ENCODE assay signal across 8 mouse cellular contexts in genomic region chr16:36828054-36828786, GRCm38 (mm10). TPM values are rescaled to one million over a fixed set of nuclear protein-coding genes. Genes with fewer than 3 reads are reported as not detected.
DNase-seq lines count a peak whose midpoint lies in the region; ATAC-seq and TF ChIP-seq lines count a peak whose summit lies in the region.

Gene Iqcb1, plus strand, starts transcription at chr16:36828385.

- 0 out of 2 replicates have a peak, but pooled peaks have one; percentile 34 for TF ChIP-seq POLR2A in heart, adult 2 months (IDR thresholded peaks at IDR 0.05; ENCODE audit: insufficient read depth, low read depth, low read length)

- WGBS in embryonic facial prominence, embryonic 13.5 days = under 1% methylated on average over 63 of the region's 64 CpGs
- under 1% methylated on average over 63 of the region's 64 CpGs for WGBS in heart, adult 2 months
- WGBS in limb, embryonic 12.5 days = under 1% methylated on average over 64 of the region's 64 CpGs
- WGBS in midbrain, embryonic 14.5 days = under 1% methylated on average over 64 of the region's 64 CpGs

- peak; percentile 77 for DNase-seq in 3T3-L1 (ENCODE audit: low read depth, low spot score)
- peak; percentile 61 to 69 for DNase-seq in adrenal gland, postnatal 4 days (ENCODE audit: low spot score in 2 of 2)
- peak; percentile 85 to 89 for DNase-seq in heart, adult 2 months
- peak; percentile 80 to 85 for DNase-seq in kidney, adult 8-10 months
- DNase-seq in midbrain, embryonic 14.5 days = peak; percentile 93
- DNase-seq in spleen, adult 18-20 months = peak; percentile 75 to 80

- peaks cover 2% of the 10 kb centered on the region; the same call in 1 of the 2 replicates for H3K79me2 ChIP-seq in heart, adult 2 months (replicated peaks; ENCODE audit: control insufficient read depth, insufficient read depth, low read length)

- peak within 1 kb of the TSS; percentile 91 for H3K4me3 ChIP-seq in embryonic facial prominence, embryonic 13.5 days
- peak within 1 kb of the TSS; percentile 86 for H3K4me3 ChIP-seq in heart, adult 2 months
- H3K4me3 ChIP-seq in limb, embryonic 12.5 days (replicated peaks) = peak within 1 kb of the TSS; percentile 80
- H3K4me3 ChIP-seq in midbrain, embryonic 14.5 days (replicated peaks; ENCODE audit: low read depth, low read length) = peak within 1 kb of the TSS; percentile 84

- no peaks in the 10 kb centered on the region for H3K27me3 ChIP-seq in embryonic facial prominence, embryonic 13.5 days
- no peaks in the 10 kb centered on the region for H3K27me3 ChIP-seq in heart, adult 2 months (ENCODE audit: control insufficient read depth, insufficient read depth, low read length)
- H3K27me3 ChIP-seq in limb, embryonic 12.5 days = 0 out of 2 replicates have a peak, but pooled peaks cover 3% of the 10 kb centered on the region
- no peaks in the 10 kb centered on the region for H3K27me3 ChIP-seq in midbrain, embryonic 14.5 days (ENCODE audit: control insufficient read depth, insufficient read depth, low read length)

- no peak for TF ChIP-seq CTCF in heart, adult 2 months (IDR thresholded peaks at IDR 0.05)

- peak within 1 kb of the TSS; percentile 68; the same call in 1 of the 2 replicates for H3K27ac ChIP-seq in embryonic facial prominence, embryonic 13.5 days
- peak within 1 kb of the TSS; percentile 66 for H3K27ac ChIP-seq in heart, adult 2 months
- H3K27ac ChIP-seq in limb, embryonic 12.5 days = peak within 1 kb of the TSS; percentile 85
- peak within 1 kb of the TSS; percentile 79 for H3K27ac ChIP-seq in midbrain, embryonic 14.5 days (replicated peaks; ENCODE audit: low read depth, low read length)

- intact Hi-C loops in heart, adult 2 months (cut with DNase I) = loop anchor here (5.0 kb wide), 2 partner anchors 44 to 184 kb away; partner anchors contain the start of gene Polq

- peaks cover 8% of the 10 kb centered on the region for H3K4me1 ChIP-seq in embryonic facial prominence, embryonic 13.5 days
- H3K4me1 ChIP-seq in heart, adult 2 months (ENCODE audit: control insufficient read depth, insufficient read depth, low read length) = peaks cover 2% of the 10 kb centered on the region
- peaks cover 4% of the 10 kb centered on the region; the same call in 1 of the 2 replicates for H3K4me1 ChIP-seq in limb, embryonic 12.5 days (replicated peaks)
- peaks cover 10% of the 10 kb centered on the region; the same call in 1 of the 2 replicates for H3K4me1 ChIP-seq in midbrain, embryonic 14.5 days (ENCODE audit: control insufficient read depth, insufficient read depth, low read length)

- ATAC-seq in embryonic facial prominence, embryonic 13.5 days (ENCODE audit: insufficient number of reproducible peaks, insufficient read depth, low FRiP score, low TSS enrichment, low read depth) = peak; percentile 97
- peak; percentile 98 for ATAC-seq in limb, embryonic 12.5 days (ENCODE audit: insufficient number of reproducible peaks, insufficient read depth, low FRiP score, low TSS enrichment, low read depth)
- ATAC-seq in midbrain, embryonic 14.5 days (ENCODE audit: low FRiP score, low TSS enrichment) = peak; percentile 98

- peak within 1 kb of the TSS; percentile 92 for H3K9ac ChIP-seq in embryonic facial prominence, embryonic 13.5 days
- H3K9ac ChIP-seq in heart, adult 2 months (ENCODE audit: low read depth, low read length) = peak within 1 kb of the TSS; percentile 96
- H3K9ac ChIP-seq in limb, embryonic 12.5 days (replicated peaks) = peak within 1 kb of the TSS; percentile 92
- peak within 1 kb of the TSS; percentile 90 for H3K9ac ChIP-seq in midbrain, embryonic 14.5 days (replicated peaks; ENCODE audit: low read length)

- H3K36me3 ChIP-seq in embryonic facial prominence, embryonic 13.5 days = no peaks in the 10 kb centered on the region
- H3K36me3 ChIP-seq in heart, adult 2 months (ENCODE audit: control insufficient read depth, insufficient read depth, low read length) = no peaks in the 10 kb centered on the region
- H3K36me3 ChIP-seq in limb, embryonic 12.5 days = no peaks in the 10 kb centered on the region
- H3K36me3 ChIP-seq in midbrain, embryonic 14.5 days (ENCODE audit: control insufficient read depth, insufficient read depth, low read length) = 0 out of 2 replicates have a peak, but pooled peaks cover 2% of the 10 kb centered on the region

- TF ChIP-seq EP300 in heart, adult 2 months (IDR thresholded peaks at IDR 0.05; ENCODE audit: insufficient read depth, low read depth, low read length) = no peak

- H3K9me3 ChIP-seq in embryonic facial prominence, embryonic 13.5 days = no peaks in the 10 kb centered on the region
- no peaks in the 10 kb centered on the region for H3K9me3 ChIP-seq in limb, embryonic 12.5 days
- no peaks in the 10 kb centered on the region for H3K9me3 ChIP-seq in midbrain, embryonic 14.5 days (ENCODE audit: control insufficient read depth, low read length)

- peak within 1 kb of the TSS; percentile 77 for H3K4me2 ChIP-seq in embryonic facial prominence, embryonic 13.5 days
- peak within 1 kb of the TSS; percentile 68 for H3K4me2 ChIP-seq in limb, embryonic 12.5 days
- peak within 1 kb of the TSS; percentile 72 for H3K4me2 ChIP-seq in midbrain, embryonic 14.5 days (ENCODE audit: low read length)

RNA-seq across cellular contexts. Expression of gene Iqcb1, which starts in this region (rescaled TPM):
- 10 to 100 TPM; 25.9 to 30.6 TPM for total RNA-seq in adrenal gland, postnatal 4 days (2021)
- polyA plus RNA-seq in embryonic facial prominence, embryonic 13.5 days (2015; fragmentation: Nextera tagmentation; extraction: Ambion mirVana) = 53.1 and 53.7 TPM in 2 replicates
- 10 to 100 TPM; 12.1 to 14.1 TPM for total RNA-seq in heart, adult 2 months (2021)
- polyA plus RNA-seq in heart, adult 2 months (2012; rRNA removed) = 3.8 and 5.8 TPM in 2 replicates
- polyA plus RNA-seq in limb, embryonic 12.5 days (2016; fragmentation: Nextera tagmentation; extraction: Ambion mirVana) = 73.7 and 74.1 TPM in 2 replicates
- 61.6 and 65.5 TPM in 2 replicates for polyA plus RNA-seq in midbrain, embryonic 14.5 days (2014; fragmentation: Nextera tagmentation; extraction: Ambion mirVana)

Comparison
In these comparisons a context has a peak if more than half of its experiments do, and no peak if none do; other contexts are left out.
1. Peak in every context shown above with its lines: DNase-seq, ATAC-seq, H3K4me3 ChIP-seq and H3K27ac ChIP-seq.